Mouse (Mus musculus) c-Kit-positive CD71-positive TER-119-negative erythroid progenitor cells, embryonic 14.5 days (primary cell): Measurements from ENCODE around the gene Fgfr1op.
"Not testable (repeated sequence)": the region's sequence is repeated elsewhere in the genome, so short reads cannot be mapped to it uniquely, and the experiment has no call there.

Experiments
- DNase-seq: peaks from one replicate; pipeline ENCODE4 v3.0.0-alpha.2; 2013; ENCODE audit warnings: low read depth

Gene Fgfr1op

DNA sequence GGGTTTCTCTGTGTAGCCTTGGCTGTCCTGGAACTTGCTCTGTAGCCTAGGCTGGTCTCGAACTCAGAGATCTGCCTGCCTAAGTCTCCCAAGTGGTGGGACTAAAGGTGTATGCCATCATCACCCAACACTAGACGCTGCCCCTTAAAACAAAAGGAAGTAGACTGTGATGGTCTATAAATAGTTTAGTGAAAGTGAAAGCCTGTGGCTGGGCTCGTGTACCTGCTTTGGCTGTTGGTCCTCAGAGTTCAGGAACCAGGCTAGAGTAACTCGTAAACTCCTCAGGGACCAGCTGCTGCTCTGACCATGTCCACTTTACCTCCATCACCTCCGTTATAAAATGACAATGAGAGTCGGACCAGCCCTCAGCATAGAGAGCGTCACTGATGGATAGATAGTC, 5.0 kb downstream of the Fgfr1op start:
- DNase-seq: no peak

DNA sequence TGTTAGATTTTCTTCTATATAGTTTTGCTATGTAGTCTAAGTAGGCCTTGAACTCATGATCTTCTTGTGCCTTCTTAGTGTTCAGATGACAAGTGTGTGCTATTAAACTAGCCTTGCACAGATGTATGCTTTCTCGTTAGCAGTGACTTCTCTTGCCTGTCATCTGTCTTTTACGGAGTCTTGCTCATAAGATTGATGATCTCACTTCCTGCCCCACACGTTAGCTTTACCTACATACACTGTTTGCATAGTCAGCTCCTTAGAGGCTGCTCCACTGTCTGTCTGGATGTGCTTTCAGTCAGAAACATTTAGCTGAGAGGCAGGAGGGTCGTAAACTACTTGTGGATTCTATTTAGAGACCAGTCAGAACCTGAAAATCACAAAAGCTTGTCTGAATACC, 5.8 kb downstream of the Fgfr1op start:
- no peak for DNase-seq

DNA sequence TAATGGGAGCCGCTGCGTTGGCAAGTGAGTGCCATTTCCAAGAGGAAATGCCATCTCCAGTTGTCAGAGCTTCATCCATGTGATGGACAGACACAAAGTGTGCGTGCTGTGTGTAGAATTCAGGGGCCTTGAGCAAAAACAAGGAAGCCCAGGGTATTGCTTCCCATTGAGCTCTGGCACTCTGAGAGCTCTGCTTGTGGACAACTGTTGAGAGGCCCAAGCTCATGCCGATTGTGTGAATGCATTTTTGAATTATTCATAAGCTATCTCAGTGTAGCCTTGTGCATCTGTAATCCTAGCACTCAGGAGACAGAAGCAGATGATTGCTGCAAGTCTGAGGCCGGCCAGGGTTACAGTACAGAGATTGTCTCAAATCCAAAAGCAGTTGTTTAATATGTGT, 11.8 kb downstream of the Fgfr1op start:
- DNase-seq: no peak

DNA sequence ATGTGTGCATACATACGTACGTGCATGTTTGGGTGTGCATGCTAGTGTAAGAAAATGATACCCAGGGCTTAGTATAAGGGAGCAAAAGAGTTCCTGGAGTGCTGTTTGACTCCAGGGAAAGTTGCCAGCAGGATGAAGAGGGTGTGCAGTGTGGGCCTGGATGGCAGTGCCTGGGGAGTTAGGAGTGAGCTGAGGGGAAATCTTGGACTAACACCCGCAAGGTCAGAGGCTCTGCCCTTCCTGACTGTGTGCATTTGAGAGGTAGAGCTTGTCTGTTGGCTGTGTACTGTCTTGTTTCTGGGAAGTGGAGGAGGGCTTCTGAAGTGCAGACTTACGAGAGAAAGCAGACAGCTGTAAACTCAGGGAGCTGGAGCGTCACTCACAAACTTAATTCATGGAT, 18.5 kb downstream of the Fgfr1op start:
- DNase-seq: no peak

GRCm38 (mm10) chr17:8184217-8184616, 18.9 kb downstream of the Fgfr1op start:
- DNase-seq: no peak

- DNase-seq: no peak
Measured at GRCm38 (mm10) chr17:8193678-8194077, 28.4 kb downstream of the Fgfr1op start.

DNA sequence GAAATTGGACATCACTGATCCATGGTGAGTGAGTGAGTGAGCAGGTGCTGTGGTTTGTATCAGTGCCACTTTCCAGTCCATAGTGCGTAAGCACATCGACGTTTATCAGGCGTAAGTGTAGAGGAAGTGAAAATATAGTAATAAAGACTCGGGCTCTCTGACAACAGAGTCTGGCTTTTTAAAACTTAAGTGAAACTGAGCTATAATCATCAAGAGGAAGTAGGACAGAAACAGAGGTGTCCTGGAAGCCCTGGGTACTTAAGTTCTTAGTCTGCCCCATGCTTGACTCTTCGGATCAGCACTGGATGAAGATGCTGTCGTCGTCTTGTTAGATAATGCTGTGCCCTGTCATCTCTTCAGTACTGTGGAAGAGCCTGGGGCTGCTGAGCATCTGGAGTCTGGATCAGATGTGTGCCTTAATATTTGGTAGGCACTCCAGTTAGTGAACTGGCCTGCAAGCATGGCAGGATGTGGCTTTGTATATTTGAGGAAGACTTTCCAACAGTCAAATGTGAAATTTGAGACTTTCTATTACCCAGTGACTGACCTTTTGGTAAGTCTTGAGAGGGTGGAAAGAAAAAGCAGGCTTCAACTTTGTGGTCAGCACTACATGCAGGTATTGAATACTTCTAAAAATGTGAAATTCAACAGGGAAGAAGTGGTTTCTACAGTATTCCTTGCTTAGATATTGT, 30.5 kb downstream of the Fgfr1op start:
- DNase-seq: no peak

DNA sequence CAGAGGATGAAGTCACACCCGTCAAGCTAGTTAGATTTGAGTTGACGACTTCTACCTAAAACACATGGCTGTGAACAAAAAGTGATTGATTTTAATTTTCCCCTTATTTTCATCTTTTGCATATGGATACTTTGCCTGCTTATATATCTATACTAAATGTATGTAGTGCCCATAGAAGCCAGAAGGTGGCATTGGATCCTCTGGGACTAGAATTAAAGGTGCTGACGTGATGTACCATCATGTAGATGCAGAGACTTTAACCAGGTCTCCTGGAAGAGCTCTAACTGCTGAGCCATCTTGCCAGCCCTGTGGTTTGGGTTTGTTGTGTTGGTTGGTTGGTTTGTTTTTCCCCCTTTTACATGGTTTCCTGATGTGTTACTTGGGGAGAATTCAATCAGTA, 32.4 kb downstream of the Fgfr1op start:
- DNase-seq: peak; percentile 4

- no peak for DNase-seq
Measured at GRCm38 (mm10) chr17:8199067-8199935, 34.0 kb downstream of the Fgfr1op start.

DNA sequence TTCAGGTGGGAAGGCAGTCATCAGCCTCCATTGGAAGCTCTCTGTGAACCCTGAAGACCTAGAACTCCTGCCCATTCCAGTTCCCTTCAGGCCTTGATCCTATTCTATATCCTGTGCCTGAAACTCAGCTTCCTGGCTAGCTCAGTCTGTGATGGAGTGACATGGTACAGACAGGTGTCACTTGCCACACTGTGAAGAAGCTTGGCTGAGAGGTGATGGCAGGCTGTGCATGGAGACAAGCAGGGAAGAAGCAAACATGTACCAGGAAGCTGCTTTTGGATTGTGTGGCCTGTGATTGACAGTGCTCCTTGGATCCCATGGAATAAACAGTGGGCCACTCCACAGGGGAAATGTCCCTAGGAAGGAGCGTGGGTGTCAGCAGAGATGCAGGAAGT, 34.6 kb downstream of the Fgfr1op start:
- no peak for DNase-seq

DNA sequence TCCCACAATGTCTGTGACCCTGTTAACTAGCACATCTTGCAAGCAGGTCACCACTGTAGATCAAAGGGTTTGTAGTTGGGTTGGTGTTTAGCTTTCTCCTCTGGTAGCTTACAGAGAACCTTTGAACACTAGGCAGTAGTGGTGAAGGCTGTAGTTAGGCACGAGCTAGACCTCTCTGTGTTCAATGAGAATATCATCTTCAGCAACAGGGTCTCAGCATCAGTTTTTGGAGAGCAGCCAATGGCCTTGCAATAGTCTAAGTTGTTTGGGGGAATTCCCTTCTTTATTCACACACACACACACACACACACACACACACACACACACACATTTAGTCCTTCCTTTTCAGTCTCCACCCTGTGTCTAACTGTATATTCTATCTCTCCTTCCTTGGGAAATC, 38.2 kb downstream of the Fgfr1op start:
- no peak for DNase-seq

GRCm38 (mm10) chr17:8205221-8205631, 39.9 kb downstream of the Fgfr1op start:
- not testable (repeated sequence) for DNase-seq

GRCm38 (mm10) chr17:8206691-8207090, 41.4 kb downstream of the Fgfr1op start:
- no peak for DNase-seq

DNA sequence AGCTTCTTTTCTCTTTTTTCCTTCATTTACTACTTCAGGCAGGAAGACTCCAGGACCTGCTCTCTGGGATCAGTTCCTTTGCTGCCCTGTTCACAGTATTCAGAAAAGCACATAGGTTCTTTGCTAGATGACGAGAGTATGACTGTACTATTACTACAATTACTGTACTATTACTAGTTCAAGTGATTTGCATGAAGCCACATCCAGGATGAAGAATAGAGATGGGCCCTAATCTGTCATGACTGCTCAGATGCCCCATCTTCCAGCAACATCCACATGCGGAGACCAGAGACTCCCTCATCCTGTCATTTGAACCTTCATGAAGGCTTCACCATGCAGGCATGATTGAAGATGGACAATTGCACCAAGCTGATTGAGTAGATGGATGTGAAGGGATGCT, 44.4 kb downstream of the Fgfr1op start:
- DNase-seq: no peak

- no peak for DNase-seq
Measured at GRCm38 (mm10) chr17:8210170-8210569, 44.9 kb downstream of the Fgfr1op start.

DNA sequence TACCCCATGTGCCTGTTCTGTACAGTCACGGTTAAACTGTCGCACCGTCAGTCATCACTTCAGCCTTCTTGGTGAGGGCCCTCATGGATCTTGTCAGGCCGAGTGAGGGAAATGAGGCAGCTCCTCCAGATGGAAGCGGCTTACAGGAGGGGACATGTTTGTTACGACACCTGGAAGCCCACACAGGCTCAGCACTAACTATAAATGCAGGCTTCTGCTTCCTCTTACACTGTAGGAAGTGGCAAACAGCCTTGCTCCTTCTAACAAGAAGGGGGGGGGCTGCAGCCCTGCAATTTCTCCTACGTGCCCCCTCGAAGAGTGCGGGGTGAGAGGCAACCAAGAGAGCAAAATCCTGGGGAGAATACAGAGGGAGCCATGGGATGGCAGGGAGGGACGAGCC, 45.4 kb downstream of the Fgfr1op start:
- DNase-seq: no peak

DNA sequence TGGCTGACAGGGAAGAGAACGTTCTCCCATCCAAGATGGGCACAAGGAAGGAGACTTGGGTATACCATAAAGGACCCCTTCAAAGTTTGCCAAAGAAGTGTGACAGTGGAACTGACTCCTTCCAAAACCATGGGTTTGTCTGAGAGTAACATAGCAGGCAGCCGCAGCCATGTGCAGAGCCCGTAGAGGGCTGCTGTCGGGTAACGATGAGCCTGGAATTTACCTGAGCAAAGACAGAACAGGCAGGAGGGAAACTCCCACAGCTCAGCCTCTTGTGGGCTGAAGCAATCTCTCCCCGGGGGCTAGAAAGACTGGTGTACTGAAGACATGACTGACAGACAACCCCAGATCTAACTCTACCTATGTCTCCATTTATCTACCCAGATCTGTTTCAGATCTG, 46.1 kb downstream of the Fgfr1op start:
- DNase-seq: no peak

DNA sequence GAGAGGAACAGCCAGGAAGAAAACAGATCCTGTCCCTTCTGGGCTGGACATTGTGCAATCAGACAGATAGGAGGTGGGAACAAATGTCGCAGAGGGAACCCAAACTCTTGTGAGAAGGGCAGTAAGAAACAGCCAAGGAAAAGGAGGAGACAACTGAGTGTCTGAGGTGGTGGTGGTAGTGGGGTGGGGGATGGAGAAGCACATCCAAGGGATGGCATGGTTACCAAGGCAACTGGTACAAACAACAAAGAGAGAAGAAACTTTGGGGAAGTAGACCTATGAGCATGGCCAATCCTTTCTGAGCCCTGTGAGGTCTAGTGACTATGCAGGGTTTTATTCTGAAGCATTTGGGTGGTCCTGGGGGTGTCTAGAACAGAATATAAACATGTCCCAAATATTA, 49.1 kb downstream of the Fgfr1op start:
- no peak for DNase-seq

GRCm38 (mm10) chr17:8215016-8215745, 49.9 kb downstream of the Fgfr1op start:
- no peak for DNase-seq

- no peak for DNase-seq
Measured at GRCm38 (mm10) chr17:8223225-8223624, 57.9 kb downstream of the Fgfr1op start.

GRCm38 (mm10) chr17:8224072-8224471, 58.8 kb downstream of the Fgfr1op start:
- DNase-seq: no peak

DNA sequence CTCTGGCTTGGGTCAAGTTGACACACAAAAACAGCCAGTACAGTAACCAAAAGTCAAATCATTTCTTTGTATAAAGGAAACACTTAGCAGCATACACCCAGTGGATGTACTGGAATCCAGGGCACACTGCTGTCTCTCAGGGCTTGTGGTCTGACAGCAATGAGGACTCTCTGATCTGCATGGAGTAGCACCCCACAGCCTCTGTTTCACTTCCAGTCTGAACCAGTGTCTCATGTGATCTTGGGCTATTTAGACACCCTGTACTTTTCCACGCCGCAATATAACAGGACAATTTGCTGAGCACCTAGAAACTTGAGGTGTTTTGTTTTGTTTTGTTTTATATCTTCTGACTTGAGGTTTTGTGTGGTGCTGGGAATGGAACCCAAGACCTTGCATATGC, 59.9 kb downstream of the Fgfr1op start:
- no peak for DNase-seq

GRCm38 (mm10) chr17:8225746-8226145, 60.4 kb downstream of the Fgfr1op start:
- no peak for DNase-seq
